Mouse (Mus musculus) hindbrain, embryonic 16.5 days (tissue): ENCODE measurements around the gene Spred2. TPM values are rescaled to one million over a fixed set of nuclear protein-coding genes. Genes with fewer than 3 reads are reported as not detected.

Experiments used
- ATAC-seq: fragments of 200-750 bp; cut with Nextera tagmentation; 2 replicates; pipeline ENCODE4 v1.8.0; 2017; ENCODE audit warnings: moderate TSS enrichment, moderate library complexity
- H3K27ac ChIP-seq: fragments of 300-500 bp; sonication (generic); 2 replicates; pipeline ENCODE4 v1.5.1; 2014; ENCODE audit warnings: low read depth, mild to moderate bottlenecking, control low read depth, low read length, moderate library complexity
- H3K27me3 ChIP-seq: fragments of 300-500 bp; sonication (generic); replicated peaks from 2 replicates; pipeline ENCODE4 v1.6.1; 2014; ENCODE audit warnings: low read length; ENCODE audit not compliant: control insufficient read depth, insufficient read depth
- H3K36me3 ChIP-seq: fragments of 300-500 bp; sonication (generic); 2 replicates; pipeline ENCODE4 v1.6.1; 2014; ENCODE audit warnings: mild to moderate bottlenecking, low read length, moderate library complexity, mixed read lengths; ENCODE audit not compliant: control insufficient read depth, insufficient read depth
- H3K4me1 ChIP-seq: fragments of 300-500 bp; sonication (generic); 2 replicates; pipeline ENCODE4 v1.6.1; 2014; ENCODE audit warnings: low read depth, low read length; ENCODE audit not compliant: control insufficient read depth, insufficient read depth
- H3K4me2 ChIP-seq: fragments of 300-500 bp; sonication (generic); 2 replicates; pipeline ENCODE4 v1.6.1; 2014; ENCODE audit warnings: mild to moderate bottlenecking, low read length, control low read depth, moderate library complexity
- H3K4me3 ChIP-seq: fragments of 300-500 bp; sonication (generic); 2 replicates; pipeline ENCODE4 v1.5.1; 2014; ENCODE audit warnings: mild to moderate bottlenecking, low read length, control low read depth, moderate library complexity
- H3K9ac ChIP-seq: fragments of 300-500 bp; sonication (generic); 2 replicates; pipeline ENCODE4 v1.6.1; 2014; ENCODE audit warnings: low read depth, mild to moderate bottlenecking, control low read depth, low read length, moderate library complexity
- H3K9me3 ChIP-seq: fragments of 300-500 bp; sonication (generic); 2 replicates; pipeline ENCODE4 v1.6.1; 2014; ENCODE audit warnings: mild to moderate bottlenecking, low read length, moderate library complexity; ENCODE audit not compliant: control insufficient read depth
- WGBS: fragments of 180-500 bp; shearing (Covaris S2); extraction: QIAGEN DNeasy Blood & Tissue Kit; methylation state at CpG from one replicate; pipeline ENCODE4 v1.1.7; 2014; 5-methylcytosine and 5-hydroxymethylcytosine counted together
- polyA plus RNA-seq: library from polyadenylated mRNA; unstranded; fragments of >200 nt; fragmentation: Nextera tagmentation; extraction: Ambion mirVana; gene quantifications from 2 replicates; pipeline ENCODE4 v1.2.1, GENCODE M21; 2015

Gene Spred2
- 6.7 and 7.4 TPM in 2 replicates for polyA plus RNA-seq

DNA sequence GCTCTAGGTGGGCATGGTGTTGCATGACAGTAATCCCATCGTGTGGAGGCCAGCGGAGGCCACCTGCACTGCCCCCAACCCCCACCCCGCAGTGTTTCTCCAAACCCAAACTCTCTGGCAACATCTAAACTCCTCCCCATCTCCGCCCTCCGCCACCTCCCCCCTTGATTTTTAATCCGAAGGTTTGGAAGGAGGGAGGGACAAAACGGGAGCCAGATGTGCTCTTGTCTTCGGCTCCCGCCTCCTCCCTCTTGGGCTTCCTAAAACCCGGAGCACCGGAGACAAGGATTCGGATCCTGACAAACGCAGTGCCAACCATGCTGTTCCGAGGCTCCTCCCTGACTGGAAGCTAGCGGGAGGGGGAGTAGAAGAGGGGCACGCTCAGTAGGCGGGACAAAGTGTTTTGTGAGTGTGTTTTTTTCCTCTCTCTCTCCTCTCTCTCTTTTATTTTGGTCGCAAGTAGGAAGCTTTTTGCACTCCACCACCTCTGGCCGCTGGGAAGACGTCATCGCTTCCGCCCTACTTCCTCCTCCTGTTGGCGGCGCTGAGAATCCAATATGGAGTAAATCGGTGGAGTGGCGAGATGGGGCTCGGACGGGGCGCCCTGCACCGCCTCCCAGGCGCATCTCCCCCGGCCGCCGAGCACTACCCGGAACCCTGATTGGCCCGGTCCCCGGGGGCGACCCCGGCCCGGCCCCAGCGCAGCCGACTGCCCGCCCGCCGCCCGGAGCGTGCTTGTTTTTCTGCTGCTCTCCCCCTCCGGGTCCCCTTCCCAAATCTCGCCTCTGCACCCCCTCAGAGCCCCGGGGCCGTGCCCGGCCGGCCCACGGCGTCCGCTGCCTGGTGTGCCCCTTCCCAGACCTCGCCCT, at the start of gene Spred2:
Gene Spred2 (plus strand): TSS at position 488 of the 869 bp plus-strand sequence.
- WGBS, result under 1% methylated on average over 57 of the region's 57 CpGs
- Histone ChIP-seq H3K4me2 (peak within 1 kb of the TSS; percentile 70), H3K36me3 (no peaks in the 10 kb centered on the region)

DNA sequence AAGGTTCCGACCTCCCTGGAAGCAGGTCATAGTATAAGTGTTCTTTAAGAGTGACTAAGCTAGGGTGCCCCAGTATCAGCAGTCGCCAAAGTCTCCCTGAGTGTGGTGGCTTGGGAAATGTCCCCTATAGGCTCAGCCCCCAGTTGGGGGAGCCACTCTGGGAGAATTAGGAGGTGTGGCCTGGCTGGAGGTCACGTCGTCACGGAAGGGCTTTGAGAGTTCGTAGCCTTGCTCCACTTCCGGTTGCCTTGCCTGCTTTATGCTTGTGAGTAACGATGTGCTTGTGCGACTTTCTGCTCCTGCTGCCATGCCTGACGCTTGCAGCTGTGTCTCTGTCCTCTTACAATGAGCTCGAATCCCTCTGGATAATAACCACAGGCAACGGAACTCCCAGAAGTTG, 48.6 kb upstream of the Spred2 start:
- H3K9ac ChIP-seq, result no peak overlapping the region
- H3K27me3 ChIP-seq, result no peaks in the 10 kb centered on the region
- no peak overlapping the region for H3K4me3 ChIP-seq
- H3K4me2 ChIP-seq, result no peak overlapping the region
- ATAC-seq, result no peak
- WGBS, result 42% methylated on average over 12 of the region's 12 CpGs
- no peaks in the 10 kb centered on the region for H3K4me1 ChIP-seq
- no peak overlapping the region for H3K27ac ChIP-seq
- H3K9me3 ChIP-seq, result no peaks in the 10 kb centered on the region; the same call in 1 of the 2 replicates
- no peaks in the 10 kb centered on the region for H3K36me3 ChIP-seq

More for the DNA sequence above, at the start of gene Spred2:
- Histone ChIP-seq H3K27me3 (no peaks in the 10 kb centered on the region), H3K9me3 (no peaks in the 10 kb centered on the region), H3K4me1 (peaks cover 16% of the 10 kb centered on the region), H3K9ac (peak within 1 kb of the TSS; percentile 98), H3K27ac (peak within 1 kb of the TSS; percentile 98), H3K4me3 (peak within 1 kb of the TSS; percentile 90)
- ATAC-seq, result peak; percentile 69

DNA sequence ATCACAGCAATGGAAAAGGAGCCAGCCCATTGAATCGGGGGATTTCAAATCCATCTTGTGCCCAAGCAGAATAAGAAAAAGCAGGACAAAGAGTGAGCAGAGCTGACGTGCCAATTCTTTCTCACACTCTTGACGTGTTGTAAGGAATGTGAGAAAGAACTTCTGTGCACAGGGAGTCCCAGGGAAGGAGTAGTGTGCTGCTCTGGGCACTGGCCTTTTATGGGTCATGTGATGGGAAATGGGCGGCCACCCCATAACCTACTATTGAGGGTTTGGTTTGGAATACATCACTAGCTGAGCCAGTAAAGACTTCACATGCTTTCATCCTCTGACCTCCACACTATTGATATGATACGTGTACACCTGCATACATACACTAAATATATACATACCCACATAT, 48.2 kb upstream of the Spred2 start:
- Histone ChIP-seq H3K4me3 (no peak overlapping the region), H3K9me3 (no peaks in the 10 kb centered on the region; the same call in 1 of the 2 replicates), H3K4me2 (no peak overlapping the region), H3K9ac (no peak overlapping the region), H3K36me3 (no peaks in the 10 kb centered on the region), H3K27me3 (no peaks in the 10 kb centered on the region), H3K27ac (no peak overlapping the region), H3K4me1 (no peaks in the 10 kb centered on the region)
- ATAC-seq, result no peak
- 61% methylated on average over 5 of the region's 5 CpGs for WGBS

DNA sequence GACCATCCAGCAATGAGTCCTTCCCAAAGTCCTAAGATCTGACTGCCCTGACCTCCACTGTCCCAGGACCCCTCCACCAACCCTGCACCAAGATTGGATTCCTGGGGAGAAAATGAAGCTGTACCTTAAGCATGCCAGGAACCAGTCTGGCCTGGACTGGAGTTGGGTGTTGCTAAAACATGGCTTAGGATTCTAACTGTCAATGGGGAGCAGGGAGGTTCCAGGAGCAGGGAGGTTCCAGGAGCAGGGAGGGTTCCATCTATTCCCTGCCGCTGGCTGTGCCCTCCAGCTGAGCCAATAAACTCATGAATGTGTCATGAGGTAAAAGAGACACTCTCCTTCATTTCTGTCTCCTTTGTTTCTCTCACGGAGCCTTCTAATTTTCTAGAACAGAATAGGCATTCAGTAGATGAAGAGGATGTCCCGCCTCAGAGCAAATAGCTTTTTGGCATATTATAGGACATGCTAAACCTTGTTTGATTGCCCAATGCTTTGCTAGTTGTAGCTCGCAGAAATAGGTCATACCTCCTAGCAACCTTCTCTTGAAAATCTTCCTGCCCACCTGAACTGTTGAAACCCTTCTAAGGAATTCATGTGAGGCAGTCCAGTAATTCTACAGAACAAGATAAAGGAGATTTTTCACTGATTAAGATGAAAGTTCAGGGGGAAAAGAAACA, 46.8 kb upstream of the Spred2 start:
- Histone ChIP-seq H3K36me3 (no peaks in the 10 kb centered on the region), H3K9me3 (no peaks in the 10 kb centered on the region; the same call in 1 of the 2 replicates), H3K9ac (no peak overlapping the region), H3K4me1 (no peaks in the 10 kb centered on the region), H3K4me3 (no peak overlapping the region), H3K27me3 (no peaks in the 10 kb centered on the region), H3K27ac (no peak overlapping the region), H3K4me2 (no peak overlapping the region)
- WGBS, result 60% methylated on average over 4 of the region's 4 CpGs
- ATAC-seq, result no peak

DNA sequence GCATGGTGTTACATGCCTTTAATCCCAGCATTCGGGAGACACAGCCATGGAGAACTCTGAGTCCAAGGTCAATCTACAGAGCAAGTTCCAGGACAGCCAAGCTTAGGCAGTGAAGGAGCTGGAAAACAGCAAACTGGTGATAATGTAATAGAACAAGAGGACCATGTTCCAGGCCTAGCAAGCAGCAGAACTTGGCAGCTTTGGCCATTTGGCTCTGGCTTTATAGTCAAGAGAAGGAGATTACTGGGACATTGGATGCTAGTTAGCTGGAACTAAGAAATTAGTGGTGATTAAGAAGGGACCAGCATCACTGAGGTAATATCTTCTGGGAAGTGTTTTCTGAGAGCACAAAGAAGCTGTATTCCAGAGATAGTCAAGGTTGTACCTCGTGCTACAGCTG, 42.8 kb upstream of the Spred2 start:
- Histone ChIP-seq H3K9ac (no peak overlapping the region), H3K4me1 (no peaks in the 10 kb centered on the region), H3K9me3 (no peaks in the 10 kb centered on the region; the same call in 1 of the 2 replicates), H3K36me3 (no peaks in the 10 kb centered on the region), H3K27me3 (no peaks in the 10 kb centered on the region), H3K27ac (no peak overlapping the region), H3K4me2 (no peak overlapping the region), H3K4me3 (no peak overlapping the region)
- ATAC-seq, result no peak
- 85% methylated on average over 2 of the region's 2 CpGs for WGBS

DNA sequence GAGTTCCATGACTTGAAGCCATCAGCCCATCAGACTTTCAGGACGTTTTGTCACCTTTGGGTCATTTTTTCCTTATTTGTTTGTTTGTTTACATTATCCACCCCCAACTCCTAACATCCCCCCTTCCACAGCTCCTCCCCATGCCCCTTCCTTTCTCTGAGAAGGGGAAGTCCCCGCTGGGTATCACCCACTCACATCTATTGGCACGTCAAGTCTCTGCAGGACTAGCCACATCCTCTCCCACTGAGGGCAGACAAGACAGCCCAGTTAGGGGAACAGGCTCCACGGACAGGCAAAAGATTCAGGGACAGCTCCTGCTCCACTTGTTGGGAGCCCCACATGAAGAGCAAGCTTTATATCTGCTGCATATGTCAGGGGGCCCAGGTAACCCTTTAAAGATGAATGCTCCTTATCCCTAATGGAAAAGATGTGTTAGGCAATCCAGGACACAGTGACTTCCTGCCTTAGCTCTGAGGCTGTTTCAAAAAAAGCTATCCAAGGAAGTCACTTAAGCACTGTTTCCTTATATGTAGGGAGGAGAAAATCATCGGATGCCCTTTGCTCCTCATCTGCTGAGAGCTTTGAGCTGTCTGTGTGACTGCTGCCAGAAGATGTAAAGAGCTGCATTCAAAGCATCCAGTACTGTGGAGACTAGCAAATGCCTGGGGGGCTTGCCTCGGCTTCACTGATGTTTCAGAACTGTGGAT, 33.3 kb upstream of the Spred2 start:
- H3K4me2 ChIP-seq, result no peak overlapping the region

DNA sequence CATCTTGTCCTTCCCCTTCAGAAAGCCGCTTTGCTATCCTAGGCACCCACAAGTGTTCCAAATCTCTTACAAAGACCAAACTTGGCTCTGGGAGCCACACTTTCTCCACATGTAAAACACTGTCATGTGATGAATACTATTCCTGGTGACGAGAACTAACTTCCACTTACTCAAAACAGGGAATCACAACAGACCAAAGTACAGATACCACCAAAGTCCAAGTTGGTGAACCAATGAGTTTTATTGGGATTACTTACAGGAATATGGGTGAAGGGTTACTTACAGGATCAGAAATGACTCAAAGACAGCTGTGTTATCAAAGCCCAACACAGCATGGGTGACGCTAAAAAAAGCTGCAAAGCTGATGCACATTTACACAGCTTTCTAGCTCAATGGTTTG, 30.9 kb upstream of the Spred2 start:
- Histone ChIP-seq H3K27me3 (no peaks in the 10 kb centered on the region), H3K4me1 (no peaks in the 10 kb centered on the region), H3K9ac (no peak overlapping the region), H3K9me3 (peaks cover 2% of the 10 kb centered on the region; the same call in 1 of the 2 replicates), H3K27ac (no peak overlapping the region), H3K4me2 (no peak overlapping the region), H3K4me3 (no peak overlapping the region), H3K36me3 (no peaks in the 10 kb centered on the region)
- no peak for ATAC-seq
- WGBS, result 87% methylated on average over 3 of the region's 3 CpGs

More for the DNA sequence above, 33.3 kb upstream of the Spred2 start:
- Histone ChIP-seq H3K4me1 (no peaks in the 10 kb centered on the region), H3K36me3 (no peaks in the 10 kb centered on the region), H3K27me3 (no peaks in the 10 kb centered on the region), H3K27ac (no peak overlapping the region), H3K4me3 (no peak overlapping the region), H3K9me3 (peaks cover 2% of the 10 kb centered on the region; the same call in 1 of the 2 replicates), H3K9ac (no peak overlapping the region)
- ATAC-seq, result no peak
- WGBS, result 68% methylated on average over 6 of the region's 6 CpGs

DNA sequence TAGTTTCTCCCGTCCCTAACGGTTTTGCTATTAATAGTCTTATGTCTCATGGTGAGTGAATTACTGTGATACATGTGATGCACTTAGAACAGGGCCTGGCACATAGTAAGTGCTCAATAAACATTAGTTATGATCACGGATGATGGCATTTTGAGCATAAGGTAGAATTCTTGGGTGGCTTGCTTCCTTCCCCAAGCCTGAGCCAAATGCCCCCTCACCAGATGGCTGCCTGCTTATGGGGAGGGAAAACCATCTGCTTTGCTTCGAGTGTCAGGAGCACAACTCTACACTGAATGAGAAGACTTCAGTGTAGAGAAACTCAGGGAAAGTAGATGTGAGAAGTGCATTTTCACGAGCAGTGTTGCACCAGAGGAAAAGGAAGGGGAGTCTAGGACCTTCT, 24.6 kb upstream of the Spred2 start:
- Histone ChIP-seq H3K27me3 (no peaks in the 10 kb centered on the region), H3K9me3 (no peaks in the 10 kb centered on the region), H3K27ac (no peak overlapping the region), H3K36me3 (no peaks in the 10 kb centered on the region), H3K4me2 (no peak overlapping the region), H3K4me1 (no peaks in the 10 kb centered on the region), H3K4me3 (no peak overlapping the region), H3K9ac (no peak overlapping the region)
- 76% methylated on average over 5 of the region's 5 CpGs for WGBS
- no peak for ATAC-seq

DNA sequence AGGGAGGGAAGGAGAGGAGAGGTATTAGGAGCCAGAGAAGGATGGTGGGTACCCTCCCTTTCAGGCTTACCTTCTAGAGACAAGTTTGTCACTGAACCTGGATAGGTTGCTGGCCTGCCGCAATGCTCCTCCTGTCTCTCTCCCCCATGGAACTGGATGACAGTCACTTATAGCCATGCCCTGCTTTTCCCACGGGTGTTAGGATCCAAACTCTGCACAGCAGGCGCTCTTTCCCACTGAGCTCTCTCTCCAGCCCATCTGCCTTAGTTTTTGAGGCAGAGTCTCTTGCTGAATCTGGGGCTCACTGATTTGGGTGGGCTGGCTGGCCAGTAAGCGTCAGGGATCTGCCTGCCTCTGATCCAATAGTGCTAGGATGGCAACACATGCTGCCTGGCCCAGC, 23.5 kb upstream of the Spred2 start:
- no peak overlapping the region for H3K27ac ChIP-seq

More for the DNA sequence above, 23.5 kb upstream of the Spred2 start:
- Histone ChIP-seq H3K4me1 (no peaks in the 10 kb centered on the region), H3K9me3 (peaks cover 4% of the 10 kb centered on the region; the same call in 1 of the 2 replicates), H3K27me3 (no peaks in the 10 kb centered on the region), H3K36me3 (no peaks in the 10 kb centered on the region), H3K9ac (no peak overlapping the region), H3K4me3 (no peak overlapping the region), H3K4me2 (no peak overlapping the region)
- WGBS, result 78% methylated on average over 4 of the region's 4 CpGs
- no peak for ATAC-seq
